Mouse (Mus musculus) cerebellum, postnatal 25 days (tissue): ENCODE measurements around the gene Park7.
A peak's percentile ranks its signal among the peaks of the same experiment; 100 is the strongest.
"Not testable (repeated sequence)": the region's sequence is repeated elsewhere in the genome, so short reads cannot be mapped to it uniquely, and the experiment has no call there.

Experiments
- DNase-seq, 2 experiments: peaks; one replicate each; pipeline ENCODE4 v3.0.0; 2021; ENCODE audit warnings: mixed read lengths in 2 of 2

The Park7 gene

GRCm38 (mm10) chr4:150910164-150910951 is 3.9 kb downstream of the Park7 start:
- DNase-seq = no peak

- DNase-seq = peak; percentile 100
These were observed 4.6 kb downstream of the Park7 start for GRCm38 (mm10) chr4:150909451-150910156.

GRCm38 (mm10) chr4:150908512-150908911 is 5.7 kb downstream of the Park7 start:
- not testable (repeated sequence) for DNase-seq

- DNase-seq = no peak
These were observed 7.1 kb downstream of the Park7 start for GRCm38 (mm10) chr4:150907099-150907498.

- no peak for DNase-seq
These were observed 11.0 kb downstream of the Park7 start for GRCm38 (mm10) chr4:150903091-150903742.

GRCm38 (mm10) chr4:150902062-150902461 is 12.2 kb downstream of the Park7 start:
- no peak for DNase-seq

GRCm38 (mm10) chr4:150901651-150902050 is 12.6 kb downstream of the Park7 start:
- peak; percentile 75 to 86 for DNase-seq

GRCm38 (mm10) chr4:150900486-150900885 is 13.8 kb downstream of the Park7 start:
- DNase-seq = no peak

- peak; percentile 63 to 76 for DNase-seq
These were observed 15.4 kb downstream of the Park7 start for GRCm38 (mm10) chr4:150898716-150899365.

- DNase-seq = no peak
These were observed 17.2 kb downstream of the Park7 start for GRCm38 (mm10) chr4:150896896-150897624.

- DNase-seq = no peak
These were observed 19.3 kb downstream of the Park7 start for GRCm38 (mm10) chr4:150894718-150895501.

- DNase-seq = no peak
These were observed 22.9 kb downstream of the Park7 start for GRCm38 (mm10) chr4:150891308-150891707.

- DNase-seq = peak in 1 of 2 experiments; percentile 56
These were observed 24.3 kb downstream of the Park7 start for GRCm38 (mm10) chr4:150889955-150890315.

GRCm38 (mm10) chr4:150889273-150889954 is 24.8 kb downstream of the Park7 start:
- DNase-seq = no peak

- no peak for DNase-seq
These were observed 25.7 kb downstream of the Park7 start for GRCm38 (mm10) chr4:150888492-150888891.

- no peak for DNase-seq
These were observed 26.3 kb downstream of the Park7 start for GRCm38 (mm10) chr4:150887903-150888302.

GRCm38 (mm10) chr4:150882632-150883031 is 31.6 kb downstream of the Park7 start:
- no peak for DNase-seq

- DNase-seq = no peak
These were observed 33.9 kb downstream of the Park7 start for GRCm38 (mm10) chr4:150880364-150880763.

GRCm38 (mm10) chr4:150879631-150880030 is 34.6 kb downstream of the Park7 start:
- DNase-seq = no peak

GRCm38 (mm10) chr4:150875393-150875792 is 38.8 kb downstream of the Park7 start:
- DNase-seq = no peak

- not testable (repeated sequence) for DNase-seq
These were observed 39.8 kb downstream of the Park7 start for GRCm38 (mm10) chr4:150874416-150874815.
